Mouse (Mus musculus): Measurements from ENCODE around the gene Dkkl1. TPM values are rescaled to one million over a fixed set of nuclear protein-coding genes. Genes with fewer than 3 reads are reported as not detected.
"Not testable (repeated sequence)": the region's sequence is repeated elsewhere in the genome, so short reads cannot be mapped to it uniquely, and the experiment has no call there.

The Dkkl1 gene
- polyA plus RNA-seq, 1 experiment from 2014 or later: 1.2 TPM

GRCm38 (mm10) chr7:45176356-45176755 is 35.6 kb downstream of the Dkkl1 start:
- 4% methylated on average over 30 of the region's 31 CpGs for WGBS

GRCm38 (mm10) chr7:45175929-45176328 is 36.0 kb downstream of the Dkkl1 start:
- Histone ChIP-seq H3K27me3 (peaks cover 83% of the 10 kb centered on the region), H3K4me2 (peak overlapping the region; percentile 45), H3K4me3 (peak overlapping the region; percentile 26), H3K9me3 (replicated peaks) (peaks cover 2% of the 10 kb centered on the region; the same call in 1 of the 2 replicates), H3K36me3 (no peaks in the 10 kb centered on the region), H3K27ac (no peak overlapping the region), H3K4me1 (replicated peaks) (peaks cover 14% of the 10 kb centered on the region), H3K9ac (no peak overlapping the region)
- no peak for ATAC-seq (replicated peaks; ENCODE audit: insufficient number of reproducible peaks, insufficient read depth, low FRiP score, low read depth)
- 2% methylated on average over 23 of the region's 23 CpGs for WGBS

More at GRCm38 (mm10) chr7:45176356-45176755, 35.6 kb downstream of the Dkkl1 start:
- no peak overlapping the region for H3K9ac ChIP-seq
- no peak overlapping the region for H3K27ac ChIP-seq
- H3K9me3 ChIP-seq (replicated peaks): peaks cover 2% of the 10 kb centered on the region; the same call in 1 of the 2 replicates
- H3K4me3 ChIP-seq: peak overlapping the region; percentile 26
- peak overlapping the region; percentile 45 for H3K4me2 ChIP-seq
- no peak for ATAC-seq (replicated peaks; ENCODE audit: insufficient number of reproducible peaks, insufficient read depth, low FRiP score, low read depth)
- H3K36me3 ChIP-seq: no peaks in the 10 kb centered on the region
- peaks cover 18% of the 10 kb centered on the region for H3K4me1 ChIP-seq (replicated peaks)
- H3K27me3 ChIP-seq: peaks cover 87% of the 10 kb centered on the region

- H3K27ac ChIP-seq: no peak overlapping the region
- no peaks in the 10 kb centered on the region for H3K36me3 ChIP-seq
- WGBS: 7% methylated on average over 13 of the region's 13 CpGs
- peaks cover 12% of the 10 kb centered on the region for H3K4me1 ChIP-seq (replicated peaks)
- H3K9me3 ChIP-seq (replicated peaks): peaks cover 5% of the 10 kb centered on the region
- no peak for ATAC-seq (replicated peaks; ENCODE audit: insufficient number of reproducible peaks, insufficient read depth, low FRiP score, low read depth)
- H3K4me2 ChIP-seq: no peak overlapping the region
- H3K4me3 ChIP-seq: no peak overlapping the region
- H3K27me3 ChIP-seq: peaks cover 78% of the 10 kb centered on the region
- H3K9ac ChIP-seq: no peak overlapping the region
Observed at GRCm38 (mm10) chr7:45175398-45175797, 36.5 kb downstream of the Dkkl1 start.

- 4% methylated on average over 28 of the region's 29 CpGs for WGBS
Observed at GRCm38 (mm10) chr7:45174567-45175280, 37.2 kb downstream of the Dkkl1 start.

GRCm38 (mm10) chr7:45173772-45174171 is 38.2 kb downstream of the Dkkl1 start:
- Histone ChIP-seq H3K27me3 (peaks cover 76% of the 10 kb centered on the region), H3K9me3 (replicated peaks) (peaks cover 18% of the 10 kb centered on the region), H3K4me1 (replicated peaks) (peaks cover 12% of the 10 kb centered on the region)
- H3K36me3 ChIP-seq; H3K27ac ChIP-seq; H3K4me2 ChIP-seq; H3K9ac ChIP-seq; H3K4me3 ChIP-seq; ATAC-seq (replicated peaks; ENCODE audit: insufficient number of reproducible peaks, insufficient read depth, low FRiP score, low read depth): not testable (repeated sequence)
- WGBS: 55% methylated on average over 1 of the region's 1 CpGs

More at GRCm38 (mm10) chr7:45174567-45175280, 37.2 kb downstream of the Dkkl1 start:
- Histone ChIP-seq H3K4me1 (replicated peaks) (peaks cover 12% of the 10 kb centered on the region), H3K27me3 (peaks cover 76% of the 10 kb centered on the region), H3K9ac (no peak overlapping the region), H3K36me3 (0 out of 2 replicates have a peak, but pooled peaks cover 5% of the 10 kb centered on the region), H3K4me3 (0 out of 2 replicates have a peak overlapping the region, but pooled peaks have one; percentile 6), H3K4me2 (no peak overlapping the region), H3K27ac (no peak overlapping the region), H3K9me3 (replicated peaks) (peaks cover 11% of the 10 kb centered on the region)
- ATAC-seq (replicated peaks; ENCODE audit: insufficient number of reproducible peaks, insufficient read depth, low FRiP score, low read depth): peak; percentile 37; the same call in 1 of the 2 replicates

- no peak overlapping the region for H3K9ac ChIP-seq
- H3K36me3 ChIP-seq: 0 out of 2 replicates have a peak, but pooled peaks cover 5% of the 10 kb centered on the region
- H3K4me3 ChIP-seq: no peak overlapping the region
- H3K9me3 ChIP-seq (replicated peaks): peaks cover 18% of the 10 kb centered on the region
- peaks cover 76% of the 10 kb centered on the region for H3K27me3 ChIP-seq
- peaks cover 12% of the 10 kb centered on the region for H3K4me1 ChIP-seq (replicated peaks)
- H3K4me2 ChIP-seq: no peak overlapping the region
- ATAC-seq (replicated peaks; ENCODE audit: insufficient number of reproducible peaks, insufficient read depth, low FRiP score, low read depth): no peak
- no peak overlapping the region for H3K27ac ChIP-seq
- WGBS: 59% methylated on average over 7 of the region's 7 CpGs
Observed at GRCm38 (mm10) chr7:45172974-45173373, 39.0 kb downstream of the Dkkl1 start.

- no peak overlapping the region for H3K4me2 ChIP-seq
- peaks cover 76% of the 10 kb centered on the region for H3K27me3 ChIP-seq
- H3K4me3 ChIP-seq: no peak overlapping the region
- 0 out of 2 replicates have a peak, but pooled peaks cover 5% of the 10 kb centered on the region for H3K36me3 ChIP-seq
- no peak overlapping the region for H3K9ac ChIP-seq
- peaks cover 18% of the 10 kb centered on the region for H3K9me3 ChIP-seq (replicated peaks)
- peaks cover 6% of the 10 kb centered on the region; the same call in 1 of the 2 replicates for H3K4me1 ChIP-seq (replicated peaks)
- 90% methylated on average over 3 of the region's 3 CpGs for WGBS
- no peak overlapping the region for H3K27ac ChIP-seq
- no peak for ATAC-seq (replicated peaks; ENCODE audit: insufficient number of reproducible peaks, insufficient read depth, low FRiP score, low read depth)
Observed at GRCm38 (mm10) chr7:45169495-45169894, 42.5 kb downstream of the Dkkl1 start.

GRCm38 (mm10) chr7:45168656-45169055 is 43.3 kb downstream of the Dkkl1 start:
- Histone ChIP-seq H3K27me3 (peaks cover 77% of the 10 kb centered on the region), H3K27ac (no peak overlapping the region), H3K9ac (no peak overlapping the region), H3K4me2 (no peak overlapping the region), H3K36me3 (0 out of 2 replicates have a peak, but pooled peaks cover 5% of the 10 kb centered on the region), H3K4me1 (replicated peaks) (peaks cover 11% of the 10 kb centered on the region), H3K4me3 (0 out of 2 replicates have a peak overlapping the region, but pooled peaks have one; percentile 7), H3K9me3 (replicated peaks) (peaks cover 18% of the 10 kb centered on the region)
- WGBS: 11% methylated on average over 24 of the region's 24 CpGs
- ATAC-seq (replicated peaks; ENCODE audit: insufficient number of reproducible peaks, insufficient read depth, low FRiP score, low read depth): no peak

- Histone ChIP-seq H3K4me2 (no peak overlapping the region), H3K4me1 (replicated peaks) (peaks cover 12% of the 10 kb centered on the region), H3K27me3 (peaks cover 80% of the 10 kb centered on the region), H3K9ac (no peak overlapping the region), H3K4me3 (no peak overlapping the region), H3K36me3 (0 out of 2 replicates have a peak, but pooled peaks cover 5% of the 10 kb centered on the region), H3K9me3 (replicated peaks) (peaks cover 18% of the 10 kb centered on the region), H3K27ac (no peak overlapping the region)
- ATAC-seq (replicated peaks; ENCODE audit: insufficient number of reproducible peaks, insufficient read depth, low FRiP score, low read depth): no peak
- WGBS: 4% methylated on average over 19 of the region's 19 CpGs
Observed at GRCm38 (mm10) chr7:45167761-45168445, 44.0 kb downstream of the Dkkl1 start.

GRCm38 (mm10) chr7:45166950-45167401 is 45.0 kb downstream of the Dkkl1 start:
- no peak overlapping the region for H3K27ac ChIP-seq
- peaks cover 17% of the 10 kb centered on the region for H3K9me3 ChIP-seq (replicated peaks)
- H3K4me2 ChIP-seq: no peak overlapping the region
- peaks cover 18% of the 10 kb centered on the region for H3K4me1 ChIP-seq (replicated peaks)
- H3K9ac ChIP-seq: no peak overlapping the region
- no peak for ATAC-seq (replicated peaks; ENCODE audit: insufficient number of reproducible peaks, insufficient read depth, low FRiP score, low read depth)
- H3K36me3 ChIP-seq: 0 out of 2 replicates have a peak, but pooled peaks cover 5% of the 10 kb centered on the region
- 25% methylated on average over 10 of the region's 10 CpGs for WGBS
- H3K27me3 ChIP-seq: peaks cover 86% of the 10 kb centered on the region
- H3K4me3 ChIP-seq: no peak overlapping the region

GRCm38 (mm10) chr7:45165701-45166100 is 46.2 kb downstream of the Dkkl1 start:
- ATAC-seq (replicated peaks; ENCODE audit: insufficient number of reproducible peaks, insufficient read depth, low FRiP score, low read depth): no peak
- WGBS: 54% methylated on average over 11 of the region's 11 CpGs
- no peak overlapping the region for H3K4me2 ChIP-seq
- no peak overlapping the region for H3K27ac ChIP-seq
- H3K9me3 ChIP-seq (replicated peaks): peaks cover 16% of the 10 kb centered on the region
- peaks cover 80% of the 10 kb centered on the region for H3K27me3 ChIP-seq
- 0 out of 2 replicates have a peak, but pooled peaks cover 5% of the 10 kb centered on the region for H3K36me3 ChIP-seq
- H3K4me1 ChIP-seq (replicated peaks): peaks cover 20% of the 10 kb centered on the region
- H3K9ac ChIP-seq: no peak overlapping the region
- H3K4me3 ChIP-seq: no peak overlapping the region
